Mouse (Mus musculus) kidney, adult 2 months (tissue): ENCODE measurements around the gene Nacad.

Experiments
- CTCF ChIP-seq: fragments of 200-500 bp; conservative IDR thresholded peaks from 2 replicates; pipeline ENCODE4 v1.5.1; 2011; ENCODE audit warnings: low read depth, mild to moderate bottlenecking, control low read depth, low read length, moderate library complexity, mixed read lengths; ENCODE audit not compliant: insufficient read depth, insufficient read length
- POLR2A ChIP-seq: fragments of 200-500 bp; IDR thresholded peaks from one replicate; pipeline ENCODE4 v1.6.1; 2011; ENCODE audit warnings: low read depth, low read length, control low read depth

DNA sequence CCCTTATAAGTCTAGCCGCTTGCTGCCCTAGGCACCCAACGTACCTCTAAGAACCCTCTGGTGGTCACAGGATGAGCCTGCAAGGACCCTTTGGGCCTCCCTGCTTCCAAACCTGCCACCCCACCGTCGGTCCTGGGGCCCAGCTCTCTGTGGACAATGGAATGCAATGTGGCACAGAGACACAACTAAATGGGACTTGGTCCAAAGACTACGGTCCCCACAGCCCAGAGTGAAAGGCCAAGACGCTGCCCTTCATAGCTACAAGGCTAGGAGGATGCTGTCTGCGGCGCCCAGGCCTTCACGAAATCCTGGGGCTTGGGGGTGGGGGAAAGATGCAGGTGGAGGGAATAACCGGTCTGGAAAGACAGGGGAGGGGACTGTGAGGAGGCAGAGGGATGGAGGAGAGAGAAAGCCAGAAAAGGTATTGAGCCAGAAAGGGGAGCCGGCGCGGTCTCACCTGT is 802 bp downstream of the Nacad start:
- TF ChIP-seq CTCF (no peak), POLR2A (no peak)
